Mouse (Mus musculus) kidney, embryonic 16.5 days (tissue): Measurements from ENCODE around the gene Nectin4. TPM values are rescaled to one million over a fixed set of nuclear protein-coding genes. Genes with fewer than 3 reads are reported as not detected.
"Not testable (repeated sequence)": the region's sequence is repeated elsewhere in the genome, so short reads cannot be mapped to it uniquely, and the experiment has no call there.

Experiments used
- ATAC-seq: fragments of 200-750 bp; cut with Nextera tagmentation; 2 replicates; pipeline ENCODE4 v1.8.0; 2017; ENCODE audit warnings: moderate TSS enrichment; ENCODE audit not compliant: low FRiP score, low TSS enrichment
- H3K27ac ChIP-seq: fragments of 300-500 bp; sonication (generic); 2 replicates; pipeline ENCODE4 v1.5.1; 2014; ENCODE audit warnings: low read length
- H3K27me3 ChIP-seq: fragments of 300-500 bp; sonication (generic); 2 replicates; pipeline ENCODE4 v1.6.1; 2014; ENCODE audit warnings: low read length, control low read depth, mixed read lengths; ENCODE audit not compliant: insufficient read depth
- H3K36me3 ChIP-seq: fragments of 300-500 bp; sonication (generic); 2 replicates; pipeline ENCODE4 v1.6.1; 2014; ENCODE audit warnings: low read length, control low read depth, mixed read lengths; ENCODE audit not compliant: insufficient read depth
- H3K4me1 ChIP-seq: fragments of 300-500 bp; sonication (generic); 2 replicates; pipeline ENCODE4 v1.6.1; 2014; ENCODE audit warnings: low read length, control low read depth, mixed read lengths; ENCODE audit not compliant: insufficient read depth
- H3K4me2 ChIP-seq: fragments of 300-500 bp; sonication (generic); replicated peaks from 2 replicates; pipeline ENCODE4 v1.6.1; 2014; ENCODE audit warnings: low read depth, low read length
- H3K4me3 ChIP-seq: fragments of 300-500 bp; sonication (generic); 2 replicates; pipeline ENCODE4 v1.5.1; 2014; ENCODE audit warnings: mild to moderate bottlenecking, low read length
- H3K9ac ChIP-seq: fragments of 300-500 bp; sonication (generic); replicated peaks from 2 replicates; pipeline ENCODE4 v1.6.1; 2014; ENCODE audit warnings: low read length
- H3K9me3 ChIP-seq: fragments of 300-500 bp; sonication (generic); 2 replicates; pipeline ENCODE4 v1.6.1; 2016; ENCODE audit warnings: low read length, control low read depth
- WGBS: fragments of 180-500 bp; shearing (Covaris S2); extraction: QIAGEN DNeasy Blood & Tissue Kit; methylation state at CpG from one replicate; pipeline ENCODE4 v1.1.7; 2014; 5-methylcytosine and 5-hydroxymethylcytosine counted together
- polyA plus RNA-seq: library from polyadenylated mRNA; unstranded; fragments of >200 nt; fragmentation: Nextera tagmentation; extraction: Ambion mirVana; gene quantifications from 2 replicates; pipeline ENCODE4 v1.2.1, GENCODE M21; 2015

The Nectin4 gene
- 4.7 and 4.8 TPM in 2 replicates for polyA plus RNA-seq

DNA sequence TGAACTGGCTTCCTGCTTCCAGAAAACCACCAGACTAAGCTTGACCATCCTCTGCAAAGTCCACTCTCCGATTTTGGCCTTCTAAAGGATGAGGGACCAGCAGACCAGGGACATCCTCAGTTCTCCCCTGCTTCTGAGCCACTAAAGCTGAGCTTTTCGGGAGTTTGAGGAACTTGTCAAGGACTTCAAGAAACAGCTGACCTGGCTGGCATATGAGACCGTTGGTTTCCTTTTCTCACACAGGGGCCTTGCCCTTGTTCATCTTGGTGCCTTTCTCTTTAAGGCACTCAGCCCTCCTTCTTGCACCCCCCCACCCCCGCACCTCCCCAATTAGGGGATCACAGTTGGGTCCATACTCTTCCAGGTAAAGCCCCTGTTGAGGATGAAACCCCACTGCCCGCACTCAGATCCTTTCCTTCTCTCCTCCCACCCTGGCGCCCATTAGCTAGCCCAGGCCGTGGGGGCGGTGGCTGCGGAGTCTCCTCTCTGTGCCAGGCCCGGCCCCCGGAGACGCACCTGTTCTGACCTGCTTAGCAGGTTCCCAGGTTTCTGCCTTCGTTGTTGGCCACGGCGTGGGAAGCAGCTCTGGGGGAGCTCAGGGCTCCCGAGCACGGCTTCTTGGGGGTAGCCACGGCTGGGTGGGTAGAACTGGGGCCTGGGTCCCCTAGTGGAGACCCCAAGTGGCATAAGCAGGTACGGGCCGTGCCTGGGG, at the start of gene Nectin4:
Gene Nectin4, plus strand, starts transcription at position 255 of the 712 bp plus-strand sequence.
- Histone ChIP-seq H3K4me3 (peak within 1 kb of the TSS; percentile 15; the same call in 1 of the 2 replicates), H3K9ac (peak within 1 kb of the TSS; percentile 20; the same call in 1 of the 2 replicates), H3K4me2 (peak within 1 kb of the TSS; percentile 38), H3K4me1 (peaks cover 16% of the 10 kb centered on the region), H3K27me3 (no peaks in the 10 kb centered on the region), H3K27ac (no peak within 1 kb of the TSS; the same call in 1 of the 2 replicates), H3K36me3 (no peaks in the 10 kb centered on the region), H3K9me3 (no peaks in the 10 kb centered on the region)
- 38% methylated on average over 20 of the region's 20 CpGs for WGBS
- ATAC-seq, result peak; percentile 62; the same call in 1 of the 2 replicates

DNA sequence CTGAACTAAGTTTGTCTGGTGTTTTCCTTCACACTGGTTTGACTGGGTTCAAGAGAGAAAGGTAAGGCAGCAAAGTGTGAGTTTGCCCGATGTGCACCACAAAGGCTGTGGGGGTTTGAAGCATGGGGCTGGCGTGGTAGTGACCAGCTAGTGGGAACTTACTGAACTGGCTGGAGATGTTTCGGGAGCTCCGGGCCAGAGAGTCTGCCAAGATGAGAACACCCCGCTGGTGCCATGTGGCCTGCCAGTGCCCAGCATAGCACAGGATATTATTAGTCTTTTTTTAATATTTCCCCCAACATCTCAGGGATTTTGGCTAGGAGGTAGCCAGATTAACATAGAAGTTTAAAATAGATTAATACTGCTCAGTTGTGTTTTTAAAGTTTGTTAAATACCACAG, 49.7 kb upstream of the Nectin4 start:
- Histone ChIP-seq H3K4me3 (peak overlapping the region; percentile 41), H3K9me3 (no peaks in the 10 kb centered on the region), H3K4me1 (no peaks in the 10 kb centered on the region), H3K36me3 (no peaks in the 10 kb centered on the region), H3K27me3 (no peaks in the 10 kb centered on the region), H3K27ac (no peak overlapping the region), H3K9ac (peak overlapping the region; percentile 24), H3K4me2 (peak overlapping the region; percentile 46)
- WGBS, result 11% methylated on average over 5 of the region's 5 CpGs
- ATAC-seq, result no peak

DNA sequence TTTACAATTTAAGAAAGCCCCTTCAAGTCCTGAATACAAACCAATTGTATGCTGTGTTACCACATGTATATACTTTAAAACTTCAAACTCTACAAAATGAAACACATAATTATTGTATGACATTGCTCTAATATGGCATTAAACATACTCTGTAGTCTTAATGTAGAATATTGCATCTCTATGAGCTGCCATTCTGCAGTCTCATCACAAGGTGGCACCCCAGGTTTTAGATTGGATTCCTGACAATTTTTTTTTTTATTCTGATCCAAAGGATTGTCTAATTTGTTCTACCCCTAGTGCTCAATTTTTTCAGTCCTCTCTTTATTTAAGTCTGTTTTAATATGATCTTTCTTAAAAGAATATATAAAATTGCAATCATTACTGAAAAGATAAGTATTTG, 48.5 kb upstream of the Nectin4 start:
- Histone ChIP-seq H3K27me3 (no peaks in the 10 kb centered on the region), H3K4me1 (no peaks in the 10 kb centered on the region), H3K9ac (no peak overlapping the region), H3K27ac (no peak overlapping the region), H3K9me3 (no peaks in the 10 kb centered on the region), H3K4me2 (no peak overlapping the region), H3K4me3 (no peak overlapping the region), H3K36me3 (no peaks in the 10 kb centered on the region)
- no peak for ATAC-seq

GRCm38 (mm10) chr1:171322012-171322411, 47.9 kb upstream of the Nectin4 start:
- Histone ChIP-seq H3K27ac (0 out of 2 replicates have a peak overlapping the region, but pooled peaks have one; percentile 1), H3K4me2 (no peak overlapping the region), H3K9ac (no peak overlapping the region), H3K4me1 (peaks cover under 1% of the 10 kb centered on the region; the same call in 1 of the 2 replicates), H3K27me3 (no peaks in the 10 kb centered on the region), H3K9me3 (no peaks in the 10 kb centered on the region), H3K36me3 (no peaks in the 10 kb centered on the region), H3K4me3 (no peak overlapping the region)
- peak; percentile 80 for ATAC-seq
- WGBS, result 64% methylated on average over 1 of the region's 1 CpGs

GRCm38 (mm10) chr1:171325571-171325970, 44.3 kb upstream of the Nectin4 start:
- ATAC-seq, result no peak
- H3K4me2 ChIP-seq, result no peak overlapping the region

GRCm38 (mm10) chr1:171326588-171326987, 43.3 kb upstream of the Nectin4 start:
- not testable (repeated sequence) for H3K9me3 ChIP-seq, H3K4me3 ChIP-seq, H3K9ac ChIP-seq, H3K36me3 ChIP-seq, ATAC-seq, H3K4me2 ChIP-seq, H3K27ac ChIP-seq, H3K27me3 ChIP-seq
- WGBS, result 76% methylated on average over 4 of the region's 4 CpGs
- peaks cover 25% of the 10 kb centered on the region for H3K4me1 ChIP-seq

More at GRCm38 (mm10) chr1:171325571-171325970, 44.3 kb upstream of the Nectin4 start:
- H3K27ac ChIP-seq, result no peak overlapping the region
- no peak overlapping the region for H3K4me3 ChIP-seq
- no peaks in the 10 kb centered on the region for H3K36me3 ChIP-seq
- WGBS, result 73% methylated on average over 2 of the region's 2 CpGs
- H3K27me3 ChIP-seq, result no peaks in the 10 kb centered on the region
- peaks cover 17% of the 10 kb centered on the region for H3K4me1 ChIP-seq
- no peak overlapping the region for H3K9ac ChIP-seq
- H3K9me3 ChIP-seq, result no peaks in the 10 kb centered on the region

GRCm38 (mm10) chr1:171328244-171328643, 41.7 kb upstream of the Nectin4 start:
- H3K27me3 ChIP-seq, result no peaks in the 10 kb centered on the region
- H3K36me3 ChIP-seq, result 0 out of 2 replicates have a peak, but pooled peaks cover 5% of the 10 kb centered on the region
- H3K27ac ChIP-seq, result peak overlapping the region; percentile 100
- WGBS, result 24% methylated on average over 9 of the region's 9 CpGs
- peak overlapping the region; percentile 98 for H3K9ac ChIP-seq
- H3K4me2 ChIP-seq, result peak overlapping the region; percentile 92
- no peaks in the 10 kb centered on the region for H3K9me3 ChIP-seq
- H3K4me3 ChIP-seq, result peak overlapping the region; percentile 87
- peaks cover 25% of the 10 kb centered on the region for H3K4me1 ChIP-seq
- no peak for ATAC-seq

DNA sequence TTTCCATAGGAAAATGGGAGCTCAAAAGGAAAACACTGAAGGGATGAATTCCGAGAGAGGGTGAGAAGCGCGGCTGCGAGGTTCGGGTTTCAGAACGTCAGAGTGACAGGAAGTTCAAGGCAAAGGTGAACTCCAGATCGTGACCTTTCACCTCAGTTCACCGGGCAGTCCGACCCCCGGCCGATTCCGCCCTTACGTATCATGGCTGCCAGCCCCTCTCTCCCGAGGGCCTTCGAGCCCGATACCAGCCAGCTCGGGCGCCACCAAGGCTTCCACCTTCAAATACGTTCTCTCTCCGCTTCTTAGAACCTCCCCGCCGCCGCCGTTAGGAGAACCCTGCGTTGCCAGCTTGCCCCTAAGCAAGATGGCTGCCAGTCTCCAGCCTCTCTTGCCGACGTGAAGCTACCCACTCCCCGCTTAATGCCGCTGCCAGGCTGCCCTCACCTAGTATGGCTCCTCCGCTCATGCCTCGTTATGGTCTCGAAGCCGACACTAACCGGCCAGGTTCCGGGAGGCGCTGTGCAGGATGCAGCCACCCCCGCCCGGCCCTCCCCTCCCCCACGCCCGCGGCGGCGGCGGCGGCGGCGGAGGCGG, 41.0 kb upstream of the Nectin4 start, which contains the start of gene Dedd:
Gene Dedd, plus strand, starts transcription at position 307 of the 594 bp plus-strand sequence.
- Histone ChIP-seq H3K4me3 (peak within 1 kb of the TSS; percentile 87), H3K27ac (peak within 1 kb of the TSS; percentile 100), H3K36me3 (0 out of 2 replicates have a peak, but pooled peaks cover 9% of the 10 kb centered on the region), H3K4me1 (peaks cover 25% of the 10 kb centered on the region), H3K9ac (peak within 1 kb of the TSS; percentile 98), H3K9me3 (no peaks in the 10 kb centered on the region), H3K4me2 (peak within 1 kb of the TSS; percentile 92), H3K27me3 (no peaks in the 10 kb centered on the region)
- ATAC-seq, result peak; percentile 94
- WGBS, result 1% methylated on average over 43 of the region's 48 CpGs

GRCm38 (mm10) chr1:171329433-171330215, 40.3 kb upstream of the Nectin4 start:
- H3K4me2 ChIP-seq, result peak overlapping the region; percentile 92
- peak overlapping the region; percentile 100 for H3K27ac ChIP-seq
- WGBS, result under 1% methylated on average over 39 of the region's 61 CpGs
- H3K9me3 ChIP-seq, result no peaks in the 10 kb centered on the region
- H3K4me1 ChIP-seq, result peaks cover 25% of the 10 kb centered on the region
- H3K27me3 ChIP-seq, result no peaks in the 10 kb centered on the region
- ATAC-seq, result peak; percentile 88
- H3K9ac ChIP-seq, result peak overlapping the region; percentile 98
- 0 out of 2 replicates have a peak, but pooled peaks cover 9% of the 10 kb centered on the region for H3K36me3 ChIP-seq
- peak overlapping the region; percentile 87 for H3K4me3 ChIP-seq
